ENCODE assay signal across 8 mouse cellular contexts in genomic region chr9:21616232-21616781, GRCm38 (mm10). TPM values are rescaled to one million over a fixed set of nuclear protein-coding genes. Genes with fewer than 3 reads are reported as not detected.
DNase-seq lines count a peak whose midpoint lies in the region; ATAC-seq lines count a peak whose summit lies in the region.

No protein-coding gene starts in this region.

- peak; percentile 70 for ATAC-seq in granulocyte monocyte progenitor cell, adult 5-6 weeks (replicated peaks; ENCODE audit: poor library complexity, severe bottlenecking)

- peak; percentile 92 for DNase-seq in adrenal gland, postnatal 10 days
- peak; percentile 95 for DNase-seq in embryo, embryonic 9.5 days (ENCODE audit: extremely low spot score)
- peak; percentile 86 for DNase-seq in kidney, adult 11 months
- peak; percentile 95 for DNase-seq in left cerebral cortex, postnatal 4 days
- peak; percentile 93 for DNase-seq in midbrain, embryonic 10.5 days (ENCODE audit: low spot score)
- DNase-seq in right cerebral cortex, postnatal 4 days = peak; percentile 82
- no peak for DNase-seq in adipocyte (ENCODE audit: low spot score)

- H3K4me3 ChIP-seq in midbrain, embryonic 10.5 days = peak overlapping the region; percentile 79

- H3K27ac ChIP-seq in midbrain, embryonic 10.5 days (replicated peaks) = peak overlapping the region; percentile 99

- H3K4me1 ChIP-seq in midbrain, embryonic 10.5 days = peaks cover 23% of the 10 kb centered on the region

- H3K27me3 ChIP-seq in midbrain, embryonic 10.5 days (ENCODE audit: low read depth, poor library complexity, severe bottlenecking) = no peaks in the 10 kb centered on the region

- intact Hi-C loops in left cerebral cortex, postnatal 4 days (cut with DNase I) = no loop called here

- peaks cover 24% of the 10 kb centered on the region for H3K36me3 ChIP-seq in midbrain, embryonic 10.5 days

- H3K9me3 ChIP-seq in midbrain, embryonic 10.5 days (replicated peaks) = no peaks in the 10 kb centered on the region

- under 1% methylated on average over 57 of the region's 57 CpGs for WGBS in midbrain, embryonic 10.5 days

RNA-seq across cellular contexts. Expression of gene Smarca4, which starts 0.3 kb away (rescaled TPM):
- 10 to 100 TPM; 58.7 to 64.8 TPM for total RNA-seq in adrenal gland, postnatal 10 days (2021)
- total RNA-seq in granulocyte monocyte progenitor cell, adult 5-6 weeks (2014; fragmentation: Nextera tagmentation) = 60.6 and 67.8 TPM in 2 replicates
- total RNA-seq in granulocyte monocyte progenitor cell, adult 5-6 weeks (2017) = 58.6 and 60.7 TPM in 2 replicates
- total RNA-seq in left cerebral cortex, postnatal 4 days (2021) = 100 to 1,000 TPM; 185 to 186 TPM
- polyA plus RNA-seq in midbrain, embryonic 10.5 days (2016; fragmentation: Nextera tagmentation; extraction: Ambion mirVana) = 139 and 162 TPM in 2 replicates

RNA-seq across cellular contexts. Expression of gene Yipf2, which starts 23.7 kb away (rescaled TPM):
- total RNA-seq in adrenal gland, postnatal 10 days (2021) = 10 to 100 TPM; 22.9 to 25.1 TPM
- 16.2 and 19.9 TPM in 2 replicates for total RNA-seq in granulocyte monocyte progenitor cell, adult 5-6 weeks (2014; fragmentation: Nextera tagmentation)
- total RNA-seq in granulocyte monocyte progenitor cell, adult 5-6 weeks (2017) = 12.2 and 18.2 TPM in 2 replicates
- total RNA-seq in left cerebral cortex, postnatal 4 days (2021) = 1 to 10 TPM; 7.0 to 9.9 TPM
- 20.4 and 21.6 TPM in 2 replicates for polyA plus RNA-seq in midbrain, embryonic 10.5 days (2016; fragmentation: Nextera tagmentation; extraction: Ambion mirVana)

RNA-seq across cellular contexts. Expression of gene Timm29, which starts 23.8 kb away (rescaled TPM):
- 10 to 100 TPM; 46.3 to 48.3 TPM for total RNA-seq in adrenal gland, postnatal 10 days (2021)
- 37.5 and 39.9 TPM in 2 replicates for total RNA-seq in granulocyte monocyte progenitor cell, adult 5-6 weeks (2014; fragmentation: Nextera tagmentation)
- total RNA-seq in granulocyte monocyte progenitor cell, adult 5-6 weeks (2017) = 51.6 and 59.1 TPM in 2 replicates
- 10 to 100 TPM; 56.7 to 58.7 TPM for total RNA-seq in left cerebral cortex, postnatal 4 days (2021)
- polyA plus RNA-seq in midbrain, embryonic 10.5 days (2016; fragmentation: Nextera tagmentation; extraction: Ambion mirVana) = 32.0 and 37.1 TPM in 2 replicates
